Mouse (Mus musculus): ENCODE data around the gene Pcca. TPM values are rescaled to one million over a fixed set of nuclear protein-coding genes. Genes with fewer than 3 reads are reported as not detected.
A peak's percentile ranks its signal among the peaks of the same experiment; 100 is the strongest.

The Pcca gene
- polyA plus RNA-seq, 1 experiment from 2014 or later, result 21.5 TPM

- Histone ChIP-seq H3K27me3 (replicated peaks; ENCODE audit: control insufficient read depth, insufficient read depth, low read length) (no peaks in the 10 kb centered on the region), H3K4me2 (ENCODE audit: low read length) (no peak overlapping the region), H3K9me3 (ENCODE audit: control insufficient read depth, low read length) (no peaks in the 10 kb centered on the region), H3K27ac (ENCODE audit: low read depth) (no peak overlapping the region), H3K4me1 (replicated peaks; ENCODE audit: control insufficient read depth, insufficient read depth, low read length) (no peaks in the 10 kb centered on the region), H3K36me3 (ENCODE audit: control insufficient read depth, insufficient read depth, low read length) (no peaks in the 10 kb centered on the region), H3K4me3 (ENCODE audit: low read depth, low read length) (no peak overlapping the region), H3K9ac (ENCODE audit: low read length) (no peak overlapping the region)
- WGBS, result 76% methylated on average over 4 of the region's 4 CpGs
- DNase-seq (ENCODE audit: low spot score) (no peak), ATAC-seq (replicated peaks; ENCODE audit: low FRiP score, low TSS enrichment, low read depth) (no peak)
Measured at GRCm38 (mm10) chr14:122867531-122868285, 333.6 kb downstream of the Pcca start.

DNA sequence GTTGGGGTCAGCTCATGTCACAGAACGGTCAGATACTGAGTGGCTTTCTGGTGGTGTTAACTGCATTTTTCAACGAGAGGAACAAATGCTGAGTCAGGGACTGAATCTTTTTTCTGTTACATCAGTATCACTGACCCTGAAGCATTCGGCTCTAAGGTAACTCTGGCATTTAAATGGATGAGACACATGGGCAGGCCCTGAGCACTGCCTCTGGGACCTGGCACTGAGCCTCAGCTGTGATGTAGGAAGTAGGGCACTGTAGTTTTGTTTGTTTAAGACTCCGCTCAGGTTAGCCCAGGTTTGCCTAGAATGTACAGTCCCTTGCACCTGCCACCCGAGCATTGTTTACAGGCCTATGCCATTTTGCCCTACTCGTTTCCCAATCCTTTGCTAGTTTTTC, 335.7 kb downstream of the Pcca start:
- Histone ChIP-seq H3K4me3 (ENCODE audit: low read depth, low read length) (no peak overlapping the region), H3K4me2 (ENCODE audit: low read length) (no peak overlapping the region)
- no peak for ATAC-seq (replicated peaks; ENCODE audit: low FRiP score, low TSS enrichment, low read depth)

DNA sequence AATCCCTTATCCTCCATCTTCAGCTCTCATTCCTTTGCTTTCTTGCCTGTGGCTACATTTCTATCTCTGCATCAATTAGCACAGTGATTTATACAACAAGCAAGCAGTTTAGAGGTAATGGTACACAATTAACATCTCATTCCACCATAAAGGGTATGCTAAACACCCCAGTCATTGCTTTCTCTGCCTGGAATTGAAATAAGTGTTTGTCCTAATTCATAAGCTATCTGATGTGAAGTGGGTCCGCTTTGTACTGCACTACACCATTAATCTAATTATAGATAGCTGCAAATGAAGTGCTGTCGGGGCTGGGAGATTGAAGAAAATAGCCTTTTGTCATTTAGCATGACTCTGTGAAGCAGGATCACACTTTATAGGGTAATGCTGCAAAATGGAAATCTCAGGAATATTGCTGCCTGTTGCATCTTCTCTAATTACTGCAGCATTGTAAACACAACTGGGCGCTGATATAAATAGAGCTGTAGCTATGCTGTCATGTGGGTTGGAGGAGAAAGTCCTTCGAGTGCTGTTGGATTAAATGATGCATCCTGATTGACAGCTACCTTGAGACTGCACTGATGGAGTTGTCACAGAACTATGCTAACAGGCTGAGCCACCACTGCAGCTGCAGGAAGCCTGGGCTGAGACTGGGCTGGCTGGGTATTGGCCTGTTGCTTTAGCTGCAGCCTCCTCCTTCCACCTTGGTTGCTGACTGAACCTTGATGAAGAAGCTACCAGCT, 337.9 kb downstream of the Pcca start:
- H3K27ac ChIP-seq (ENCODE audit: low read depth), result no peak overlapping the region
- no peak for ATAC-seq (replicated peaks; ENCODE audit: low FRiP score, low TSS enrichment, low read depth)
- no peak overlapping the region for H3K4me3 ChIP-seq (ENCODE audit: low read depth, low read length)
- no peak overlapping the region for H3K4me2 ChIP-seq (ENCODE audit: low read length)
- H3K9me3 ChIP-seq (ENCODE audit: control insufficient read depth, low read length), result no peaks in the 10 kb centered on the region
- no peaks in the 10 kb centered on the region for H3K27me3 ChIP-seq (replicated peaks; ENCODE audit: control insufficient read depth, insufficient read depth, low read length)
- WGBS, result 66% methylated on average over 4 of the region's 4 CpGs
- DNase-seq (ENCODE audit: low spot score), result no peak
- H3K4me1 ChIP-seq (replicated peaks; ENCODE audit: control insufficient read depth, insufficient read depth, low read length), result no peaks in the 10 kb centered on the region
- no peak overlapping the region for H3K9ac ChIP-seq (ENCODE audit: low read length)
- H3K36me3 ChIP-seq (ENCODE audit: control insufficient read depth, insufficient read depth, low read length), result no peaks in the 10 kb centered on the region

More for the DNA sequence above, 335.7 kb downstream of the Pcca start:
- 76% methylated on average over 6 of the region's 6 CpGs for WGBS
- Histone ChIP-seq H3K27ac (ENCODE audit: low read depth) (no peak overlapping the region), H3K4me1 (replicated peaks; ENCODE audit: control insufficient read depth, insufficient read depth, low read length) (no peaks in the 10 kb centered on the region), H3K9ac (ENCODE audit: low read length) (no peak overlapping the region), H3K9me3 (ENCODE audit: control insufficient read depth, low read length) (no peaks in the 10 kb centered on the region), H3K36me3 (ENCODE audit: control insufficient read depth, insufficient read depth, low read length) (no peaks in the 10 kb centered on the region), H3K27me3 (replicated peaks; ENCODE audit: control insufficient read depth, insufficient read depth, low read length) (no peaks in the 10 kb centered on the region)
- DNase-seq (ENCODE audit: low spot score), result no peak

- Histone ChIP-seq H3K36me3 (ENCODE audit: control insufficient read depth, insufficient read depth, low read length) (no peaks in the 10 kb centered on the region), H3K4me2 (ENCODE audit: low read length) (no peak overlapping the region), H3K4me1 (replicated peaks; ENCODE audit: control insufficient read depth, insufficient read depth, low read length) (no peaks in the 10 kb centered on the region), H3K27ac (ENCODE audit: low read depth) (no peak overlapping the region), H3K4me3 (ENCODE audit: low read depth, low read length) (no peak overlapping the region), H3K27me3 (replicated peaks; ENCODE audit: control insufficient read depth, insufficient read depth, low read length) (no peaks in the 10 kb centered on the region), H3K9me3 (ENCODE audit: control insufficient read depth, low read length) (no peaks in the 10 kb centered on the region), H3K9ac (ENCODE audit: low read length) (no peak overlapping the region)
- WGBS, result 69% methylated on average over 6 of the region's 6 CpGs
- no peak for ATAC-seq (replicated peaks; ENCODE audit: low FRiP score, low TSS enrichment, low read depth)
- DNase-seq (ENCODE audit: low spot score), result no peak
Measured at GRCm38 (mm10) chr14:122872612-122873011, 338.5 kb downstream of the Pcca start.

- Histone ChIP-seq H3K36me3 (ENCODE audit: control insufficient read depth, insufficient read depth, low read length) (no peaks in the 10 kb centered on the region), H3K4me3 (ENCODE audit: low read depth, low read length) (no peak overlapping the region), H3K27ac (ENCODE audit: low read depth) (no peak overlapping the region), H3K9me3 (ENCODE audit: control insufficient read depth, low read length) (no peaks in the 10 kb centered on the region), H3K9ac (ENCODE audit: low read length) (no peak overlapping the region), H3K27me3 (replicated peaks; ENCODE audit: control insufficient read depth, insufficient read depth, low read length) (no peaks in the 10 kb centered on the region), H3K4me1 (replicated peaks; ENCODE audit: control insufficient read depth, insufficient read depth, low read length) (no peaks in the 10 kb centered on the region), H3K4me2 (ENCODE audit: low read length) (no peak overlapping the region)
- DNase-seq (ENCODE audit: low spot score), result peak; percentile 34
- ATAC-seq (replicated peaks; ENCODE audit: low FRiP score, low TSS enrichment, low read depth), result no peak
- WGBS, result 83% methylated on average over 8 of the region's 8 CpGs
Measured at GRCm38 (mm10) chr14:122875056-122875455, 340.9 kb downstream of the Pcca start.

GRCm38 (mm10) chr14:122875636-122876035, 341.5 kb downstream of the Pcca start:
- Histone ChIP-seq H3K27ac (ENCODE audit: low read depth) (no peak overlapping the region), H3K4me1 (replicated peaks; ENCODE audit: control insufficient read depth, insufficient read depth, low read length) (no peaks in the 10 kb centered on the region), H3K9me3 (ENCODE audit: control insufficient read depth, low read length) (no peaks in the 10 kb centered on the region), H3K27me3 (replicated peaks; ENCODE audit: control insufficient read depth, insufficient read depth, low read length) (no peaks in the 10 kb centered on the region), H3K4me2 (ENCODE audit: low read length) (no peak overlapping the region), H3K4me3 (ENCODE audit: low read depth, low read length) (no peak overlapping the region), H3K36me3 (ENCODE audit: control insufficient read depth, insufficient read depth, low read length) (no peaks in the 10 kb centered on the region), H3K9ac (ENCODE audit: low read length) (no peak overlapping the region)
- peak; percentile 44 for DNase-seq (ENCODE audit: low spot score)
- no peak for ATAC-seq (replicated peaks; ENCODE audit: low FRiP score, low TSS enrichment, low read depth)
- WGBS, result 66% methylated on average over 6 of the region's 6 CpGs

DNA sequence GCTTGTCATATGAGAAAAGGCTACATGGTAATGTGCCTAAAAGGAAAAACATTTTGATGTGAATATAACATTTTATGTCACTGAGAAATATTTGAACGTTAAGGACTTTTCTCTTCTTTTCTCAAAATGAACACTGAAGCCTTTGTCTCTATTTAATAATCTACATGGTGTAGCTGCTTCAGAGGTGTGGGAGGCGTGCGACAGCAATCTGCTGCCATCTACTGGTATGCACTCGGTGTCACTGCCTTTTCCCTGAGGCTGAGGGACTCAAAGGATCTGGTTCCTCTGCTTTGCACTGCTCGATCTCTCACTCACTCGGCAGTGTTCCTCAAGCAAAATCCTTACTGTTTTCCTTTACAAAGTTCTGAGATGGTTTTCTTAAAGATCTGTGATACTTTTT, 342.0 kb downstream of the Pcca start:
- peak; percentile 85 for ATAC-seq (replicated peaks; ENCODE audit: low FRiP score, low TSS enrichment, low read depth)
- no peak overlapping the region for H3K4me2 ChIP-seq (ENCODE audit: low read length)
- DNase-seq (ENCODE audit: low spot score), result peak; percentile 78
- H3K36me3 ChIP-seq (ENCODE audit: control insufficient read depth, insufficient read depth, low read length), result no peaks in the 10 kb centered on the region
- H3K9ac ChIP-seq (ENCODE audit: low read length), result no peak overlapping the region
- no peaks in the 10 kb centered on the region for H3K4me1 ChIP-seq (replicated peaks; ENCODE audit: control insufficient read depth, insufficient read depth, low read length)
- no peaks in the 10 kb centered on the region for H3K9me3 ChIP-seq (ENCODE audit: control insufficient read depth, low read length)
- H3K4me3 ChIP-seq (ENCODE audit: low read depth, low read length), result no peak overlapping the region
- H3K27ac ChIP-seq (ENCODE audit: low read depth), result no peak overlapping the region
- WGBS, result 2% methylated on average over 6 of the region's 6 CpGs
- no peaks in the 10 kb centered on the region for H3K27me3 ChIP-seq (replicated peaks; ENCODE audit: control insufficient read depth, insufficient read depth, low read length)

- Histone ChIP-seq H3K4me1 (replicated peaks; ENCODE audit: control insufficient read depth, insufficient read depth, low read length) (no peaks in the 10 kb centered on the region), H3K36me3 (ENCODE audit: control insufficient read depth, insufficient read depth, low read length) (no peaks in the 10 kb centered on the region), H3K27me3 (replicated peaks; ENCODE audit: control insufficient read depth, insufficient read depth, low read length) (no peaks in the 10 kb centered on the region), H3K4me2 (ENCODE audit: low read length) (no peak overlapping the region), H3K9me3 (ENCODE audit: control insufficient read depth, low read length) (no peaks in the 10 kb centered on the region), H3K27ac (ENCODE audit: low read depth) (no peak overlapping the region), H3K4me3 (ENCODE audit: low read depth, low read length) (no peak overlapping the region), H3K9ac (ENCODE audit: low read length) (no peak overlapping the region)
- ATAC-seq (replicated peaks; ENCODE audit: low FRiP score, low TSS enrichment, low read depth) (no peak), DNase-seq (ENCODE audit: low spot score) (no peak)
- WGBS, result 77% methylated on average over 7 of the region's 7 CpGs
Measured at GRCm38 (mm10) chr14:122876723-122877122, 342.6 kb downstream of the Pcca start.
